Mouse (Mus musculus): ENCODE results near the gene D930048N14Rik.
"Not testable (repeated sequence)": the region's sequence is repeated elsewhere in the genome, so short reads cannot be mapped to it uniquely, and the experiment has no call there.

D930048N14Rik gene

GRCm38 (mm10) chr11:51629651-51630314 lies 21.0 kb upstream of the D930048N14Rik start:
- no peak for DNase-seq (ENCODE audit: low read depth)

- DNase-seq (ENCODE audit: low read depth): no peak
Observed at GRCm38 (mm10) chr11:51632130-51632753, 18.5 kb upstream of the D930048N14Rik start.

- DNase-seq (ENCODE audit: low read depth): not testable (repeated sequence)
Observed at GRCm38 (mm10) chr11:51633200-51633599, 17.6 kb upstream of the D930048N14Rik start.

- DNase-seq (ENCODE audit: low read depth): no peak
Observed at GRCm38 (mm10) chr11:51633721-51634120, 17.0 kb upstream of the D930048N14Rik start.

- no peak for DNase-seq (ENCODE audit: low read depth)
Observed at GRCm38 (mm10) chr11:51635127-51635524, 15.6 kb upstream of the D930048N14Rik start.

- DNase-seq (ENCODE audit: low read depth): peak; percentile 93
Observed at GRCm38 (mm10) chr11:51635525-51636322, 15.0 kb upstream of the D930048N14Rik start, which contains the start of gene Rmnd5b. Gene Rmnd5b, minus strand, starts transcription at chr11:51635896.

GRCm38 (mm10) chr11:51636323-51636684 lies 14.4 kb upstream of the D930048N14Rik start:
- DNase-seq (ENCODE audit: low read depth): peak; percentile 91

- peak; percentile 69 for DNase-seq (ENCODE audit: low read depth)
Observed at GRCm38 (mm10) chr11:51637971-51638414, 12.8 kb upstream of the D930048N14Rik start.

- no peak for DNase-seq (ENCODE audit: low read depth)
Observed at GRCm38 (mm10) chr11:51638497-51638896, 12.3 kb upstream of the D930048N14Rik start.

GRCm38 (mm10) chr11:51640748-51641147 lies 10.0 kb upstream of the D930048N14Rik start:
- no peak for DNase-seq (ENCODE audit: low read depth)

- no peak for DNase-seq (ENCODE audit: low read depth)
Observed at GRCm38 (mm10) chr11:51643202-51643601, 7.6 kb upstream of the D930048N14Rik start.

- no peak for DNase-seq (ENCODE audit: low read depth)
Observed at GRCm38 (mm10) chr11:51643761-51644160, 7.0 kb upstream of the D930048N14Rik start.

- no peak for DNase-seq (ENCODE audit: low read depth)
Observed at GRCm38 (mm10) chr11:51644217-51644616, 6.5 kb upstream of the D930048N14Rik start.

GRCm38 (mm10) chr11:51645293-51645692 lies 5.5 kb upstream of the D930048N14Rik start:
- no peak for DNase-seq (ENCODE audit: low read depth)

GRCm38 (mm10) chr11:51646245-51646644 lies 4.5 kb upstream of the D930048N14Rik start:
- no peak for DNase-seq (ENCODE audit: low read depth)

- no peak for DNase-seq (ENCODE audit: low read depth)
Observed at GRCm38 (mm10) chr11:51646751-51647667, 3.7 kb upstream of the D930048N14Rik start.

- DNase-seq (ENCODE audit: low read depth): no peak
Observed at GRCm38 (mm10) chr11:51648566-51648965, 2.2 kb upstream of the D930048N14Rik start.

- no peak for DNase-seq (ENCODE audit: low read depth)
Observed at GRCm38 (mm10) chr11:51649111-51649888, 1.5 kb upstream of the D930048N14Rik start.

- DNase-seq (ENCODE audit: low read depth): peak; percentile 64
Observed at GRCm38 (mm10) chr11:51649889-51650199, 910 bp upstream of the D930048N14Rik start.

GRCm38 (mm10) chr11:51650261-51650660 lies 493 bp upstream of the D930048N14Rik start:
- DNase-seq (ENCODE audit: low read depth): no peak

- no peak for DNase-seq (ENCODE audit: low read depth)
Observed at GRCm38 (mm10) chr11:51652889-51653418, 2.2 kb downstream of the D930048N14Rik start.
